Mouse (Mus musculus): ENCODE measurements around the gene Slc13a5. TPM values are rescaled to one million over a fixed set of nuclear protein-coding genes. Genes with fewer than 3 reads are reported as not detected.

Gene Slc13a5
- total and polyA plus RNA-seq, 3 experiments, result not detected

- peaks cover 11 to 42% of the 10 kb centered on the region in 2 experiments for H3K4me1 ChIP-seq (ENCODE audit: control insufficient read depth in 1 of 2, insufficient read depth in 2 of 2)
- H3K27ac ChIP-seq (ENCODE audit: insufficient read depth, low read depth), result no peak within 1 kb of the TSS
- dilution Hi-C loops (cut with MboI; ENCODE audit: extremely low pct_ligation_motif_present, extremely low pct_unique_long_range_greater_than_20kb, low sequenced_read_pairs), result no loop called here
- peak within 1 kb of the TSS; percentile 66 to 94 (median 78) for H3K4me3 ChIP-seq (replicated peaks in 1 of 3; ENCODE audit: low read depth in 2 of 3, low read length in 2 of 3, poor library complexity in 1 of 3)
- H3K9me3 ChIP-seq (replicated peaks; ENCODE audit: low read length), result no peaks in the 10 kb centered on the region
- H3K4me2 ChIP-seq (ENCODE audit: insufficient read depth, low read depth, poor library complexity, severe bottlenecking), result peak within 1 kb of the TSS; percentile 98
- H3K27me3 ChIP-seq (replicated peaks), result no peaks in the 10 kb centered on the region
- peak within 1 kb of the TSS; percentile 92 for H3K9ac ChIP-seq (ENCODE audit: insufficient read depth, low read depth)
- DNase-seq (ENCODE audit: extremely low read depth), result peak; percentile 29
- in situ Hi-C loops (cut with MboI; ENCODE audit: low pct_ligation_motif_present, low pct_unique_long_range_greater_than_20kb, low sequenced_read_pairs), result loop anchor here (5.0 to 25.0 kb wide), 2 partner anchors 139 to 331 kb away; no protein-coding TSS in a partner anchor
- H3K36me3 ChIP-seq (replicated peaks in 1 of 2; ENCODE audit: control insufficient read depth in 1 of 2, insufficient read depth in 1 of 2, low read length in 1 of 2), result peaks cover 14 to 48% of the 10 kb centered on the region in 2 experiments
- H3K79me2 ChIP-seq (replicated peaks; ENCODE audit: control insufficient read depth, extremely low read depth, insufficient read depth, poor library complexity, severe bottlenecking), result peaks cover 7% of the 10 kb centered on the region
- peak; percentile 74 for TF ChIP-seq UBTF (IDR thresholded peaks at IDR 0.05; ENCODE audit: low read depth, low read length)
- no peak for TF ChIP-seq E2F4 (IDR thresholded peaks at IDR 0.05; ENCODE audit: insufficient replicate concordance, low read depth, low read length)
- TF ChIP-seq MAX (IDR thresholded peaks at IDR 0.05; ENCODE audit: low read length), result peak; percentile 32; the same call in 1 of the 2 replicates
- TF ChIP-seq HCFC1 (IDR thresholded peaks at IDR 0.05; ENCODE audit: low read depth, low read length), result no peak
- TF ChIP-seq SIN3A (IDR thresholded peaks at IDR 0.05; ENCODE audit: low read length), result no peak
- TF ChIP-seq JUND (conservative IDR thresholded peaks at IDR 0.05; ENCODE audit: low read depth, low read length), result no peak
- no peak for TF ChIP-seq POLR2A (IDR thresholded peaks at IDR 0.05; ENCODE audit: low read depth, low read length)
- no peak for TF ChIP-seq MEF2A (IDR thresholded peaks at IDR 0.05; ENCODE audit: borderline replicate concordance, low read depth, low read length)
- TF ChIP-seq RCOR1 (conservative IDR thresholded peaks at IDR 0.05; ENCODE audit: low read depth, low read length), result no peak
- no peak for TF ChIP-seq ZC3H11A (IDR thresholded peaks at IDR 0.05; ENCODE audit: low read depth, low read length)
- TF ChIP-seq TBP (conservative IDR thresholded peaks at IDR 0.05; ENCODE audit: low read depth, low read length), result no peak
- TF ChIP-seq CHD2 (IDR thresholded peaks at IDR 0.05; ENCODE audit: low read length), result no peak
- TF ChIP-seq ZKSCAN1 (IDR thresholded peaks at IDR 0.05; ENCODE audit: borderline replicate concordance, low read depth, low read length), result no peak
- TF ChIP-seq MXI1 (IDR thresholded peaks at IDR 0.05; ENCODE audit: low read depth, low read length), result no peak
- TF ChIP-seq TCF12 (IDR thresholded peaks at IDR 0.05; ENCODE audit: low read depth, low read length), result no peak
- TF ChIP-seq RAD21 (IDR thresholded peaks at IDR 0.05; ENCODE audit: low read depth, low read length), result no peak
- TF ChIP-seq MAFK (IDR thresholded peaks at IDR 0.05; ENCODE audit: insufficient replicate concordance, low read length), result no peak
- TF ChIP-seq NELFE (IDR thresholded peaks at IDR 0.05; ENCODE audit: low read depth, low read length), result peak; percentile 2; the same call in 1 of the 2 replicates
- TF ChIP-seq CHD1 (IDR thresholded peaks at IDR 0.05; ENCODE audit: low read depth, low read length), result peak; percentile 75; the same call in 1 of the 2 replicates
- no peak for TF ChIP-seq EP300 (IDR thresholded peaks at IDR 0.05; ENCODE audit: low read length)
- TF ChIP-seq SMC3 (IDR thresholded peaks at IDR 0.05; ENCODE audit: low read depth, low read length), result no peak
- TF ChIP-seq BHLHE40 (IDR thresholded peaks at IDR 0.05; ENCODE audit: low read depth, low read length), result peak; percentile 25; the same call in 1 of the 2 replicates
- no peak for TF ChIP-seq PAX5 (IDR thresholded peaks at IDR 0.05; ENCODE audit: low read length)
- TF ChIP-seq NRF1 (IDR thresholded peaks at IDR 0.05; ENCODE audit: low read depth, low read length), result no peak
- no peak for TF ChIP-seq ZNF384 (IDR thresholded peaks at IDR 0.05; ENCODE audit: low read depth, low read length)
- no peak for TF ChIP-seq MYC (IDR thresholded peaks at IDR 0.05; ENCODE audit: low read depth, low read length)
- TF ChIP-seq IRF4 (IDR thresholded peaks at IDR 0.05; ENCODE audit: low read depth, low read length), result no peak
- no peak; the same call in 1 of the 2 replicates for TF ChIP-seq MAZ (IDR thresholded peaks at IDR 0.05; ENCODE audit: low read depth, low read length)
- TF ChIP-seq USF2 (conservative IDR thresholded peaks at IDR 0.05; ENCODE audit: low read depth, low read length), result no peak
- 0 out of 2 replicates have a peak, but pooled peaks have one; percentile 32 for TF ChIP-seq ZMIZ1 (IDR thresholded peaks at IDR 0.05; ENCODE audit: low read depth, low read length)
- TF ChIP-seq ELF1 (IDR thresholded peaks at IDR 0.05; ENCODE audit: low read depth, low read length), result no peak
- no peak for TF ChIP-seq ETS1 (conservative IDR thresholded peaks at IDR 0.05; ENCODE audit: low read depth, low read length)
- no peak for TF ChIP-seq CTCF (conservative IDR thresholded peaks at IDR 0.05 in 1 of 2, IDR thresholded peaks at IDR 0.05 in 1 of 2; ENCODE audit: low read depth in 2 of 2, low read length in 2 of 2)
- no peak for TF ChIP-seq JUN (IDR thresholded peaks at IDR 0.05; ENCODE audit: insufficient read depth, low read depth, low read length)
- no peak for TF ChIP-seq KAT2A (IDR thresholded peaks at IDR 0.05; ENCODE audit: insufficient replicate concordance, low read length)
- TF ChIP-seq GABPA (IDR thresholded peaks at IDR 0.05; ENCODE audit: insufficient replicate concordance, low read depth, low read length), result no peak
- no peak for TF ChIP-seq USF1 (IDR thresholded peaks at IDR 0.05; ENCODE audit: low read depth, low read length)
- no peak; the same call in 1 of the 2 replicates for TF ChIP-seq POLR2AphosphoS2 (IDR thresholded peaks at IDR 0.05; ENCODE audit: low read depth, low read length)
These were observed 60.5 kb downstream of the Slc13a5 start, which contains the start of gene Gm43951 for GRCm38 (mm10) chr11:72206341-72207203. Gene Gm43951, minus strand, starts transcription at chr11:72206840.
